Mouse (Mus musculus) liver, embryonic 14.5 days (tissue): ENCODE results near the gene Dppa5a.

Experiments used
- CTCF ChIP-seq: IDR thresholded peaks from 2 replicates; pipeline ENCODE4 v1.5.1; 2016; ENCODE audit warnings: antibody characterized with exemption, low read depth, control low read depth
- EP300 ChIP-seq: IDR thresholded peaks from 2 replicates; pipeline ENCODE4 v1.6.1; 2016; ENCODE audit warnings: antibody characterized with exemption, low read depth

- TF ChIP-seq CTCF = no peak
- TF ChIP-seq EP300 = no peak
These were observed 26.6 kb upstream of the Dppa5a start for GRCm38 (mm10) chr9:78394602-78395001.
